Mouse (Mus musculus) testis, adult 2 months (tissue): ENCODE results near the gene Sh3kbp1.

Experiments
- CTCF ChIP-seq: fragments of 200-500 bp; IDR thresholded peaks from 2 replicates; pipeline ENCODE4 v1.5.1; 2012; ENCODE audit warnings: low read depth, mild to moderate bottlenecking, inconsistent platforms, low read length, moderate library complexity; ENCODE audit not compliant: control insufficient read depth, insufficient read depth, insufficient replicate concordance
- POLR2A ChIP-seq: fragments of 200-500 bp; IDR thresholded peaks from 2 replicates; pipeline ENCODE4 v1.6.1; 2012; ENCODE audit warnings: low read depth, mild to moderate bottlenecking, inconsistent platforms, low read length, moderate library complexity; ENCODE audit not compliant: control insufficient read depth

DNA sequence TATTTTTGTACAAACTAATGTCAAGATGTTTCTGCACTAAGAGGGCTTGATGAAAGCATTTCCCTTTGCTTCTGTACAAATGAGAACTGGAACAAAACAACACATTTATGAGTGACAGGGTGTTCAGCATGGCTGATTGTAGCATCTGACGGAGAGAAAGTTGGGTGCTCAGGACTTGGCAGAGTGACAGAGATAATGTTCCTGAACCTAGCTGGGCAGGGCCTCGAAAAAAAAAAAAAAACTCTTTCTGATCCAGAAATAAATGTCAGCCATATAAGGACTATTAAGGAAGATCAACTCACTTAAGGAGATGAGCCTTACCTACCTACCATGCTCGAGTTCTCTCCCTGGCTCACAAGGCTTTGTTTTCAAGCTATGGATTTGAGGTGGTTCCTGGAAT, 349.2 kb downstream of the Sh3kbp1 start:
- TF ChIP-seq POLR2A (no peak), CTCF (no peak)
